17 mouse cellular contexts compared by ENCODE assay signal in genomic region chr7:4971710-4972109, GRCm38 (mm10). TPM values are rescaled to one million over a fixed set of nuclear protein-coding genes. Genes with fewer than 3 reads are reported as not detected.
DNase-seq lines count a peak whose midpoint lies in the region; ATAC-seq and TF ChIP-seq lines count a peak whose summit lies in the region.
"Had no signal": no experiment of that assay in that cellular context is flagged by ENCODE, and none has a peak within 500 bp of the region (broad histone marks: within the 10 kb centered on the region; RNA-seq: fewer than 3 reads in every experiment).

No protein-coding gene starts in this region.

- no peaks in the 10 kb centered on the region for H3K9me3 ChIP-seq in kidney, postnatal 0 days (replicated peaks; ENCODE audit: low read length)
- no peaks in the 10 kb centered on the region for H3K9me3 ChIP-seq in heart, embryonic 12.5 days (replicated peaks)
- H3K9me3 ChIP-seq in lung, embryonic 15.5 days = no peaks in the 10 kb centered on the region
- H3K9me3 ChIP-seq: limb, embryonic 15.5 days had no signal

- 0 out of 2 replicates have a peak, but pooled peaks cover 3% of the 10 kb centered on the region for H3K4me1 ChIP-seq in kidney, postnatal 0 days (replicated peaks; ENCODE audit: insufficient read depth, low read length)
- H3K4me1 ChIP-seq in heart, embryonic 12.5 days (replicated peaks) = peaks cover 12% of the 10 kb centered on the region
- H3K4me1 ChIP-seq in lung, embryonic 15.5 days = peaks cover 14% of the 10 kb centered on the region; the same call in 1 of the 2 replicates
- H3K4me1 ChIP-seq: embryonic facial prominence, embryonic 13.5 days; neural tube, embryonic 12.5 days had no signal

- no peak overlapping the region for H3K27ac ChIP-seq in kidney, postnatal 0 days
- H3K27ac ChIP-seq in heart, embryonic 12.5 days (ENCODE audit: poor library complexity, severe bottlenecking) = 0 out of 2 replicates have a peak overlapping the region, but pooled peaks have one; percentile 14
- H3K27ac ChIP-seq in lung, embryonic 15.5 days = peak overlapping the region; percentile 74
- H3K27ac ChIP-seq: embryonic facial prominence, embryonic 13.5 days; limb, embryonic 15.5 days; neural tube, embryonic 12.5 days had no signal

- H3K9ac ChIP-seq in kidney, postnatal 0 days (ENCODE audit: low read depth, low read length) = no peak overlapping the region
- H3K9ac ChIP-seq in heart, embryonic 12.5 days = no peak overlapping the region
- no peak overlapping the region for H3K9ac ChIP-seq in lung, embryonic 15.5 days
- H3K9ac ChIP-seq: embryonic facial prominence, embryonic 13.5 days; limb, embryonic 15.5 days; neural tube, embryonic 12.5 days had no signal

- 25% methylated on average over 7 of the region's 7 CpGs for WGBS in kidney, postnatal 0 days
- WGBS in heart, embryonic 12.5 days = 11% methylated on average over 7 of the region's 7 CpGs
- whole genome bisulfite sequencing in lung, embryonic 15.5 days = 19% methylated on average over 7 of the region's 7 CpGs

- TF ChIP-seq CTCF in kidney, postnatal 0 days (IDR thresholded peaks at IDR 0.05; ENCODE audit: low read depth) = no peak

- DNase-seq in kidney, postnatal 0 days (ENCODE audit: low spot score) = peak; percentile 2
- no peak for DNase-seq in kidney, postnatal 14 days
- no peak for DNase-seq in left cerebral cortex, adult 9 months (ENCODE audit: low spot score in 2 of 2)
- no peak for DNase-seq in right cerebral cortex, postnatal 36 days (ENCODE audit: low spot score in 2 of 2)
- DNase-seq: cerebellum, adult 11-12 months; gastrocnemius, postnatal 10 days; thymus, adult 2 months had no signal

- no peaks in the 10 kb centered on the region for H3K27me3 ChIP-seq in kidney, postnatal 0 days (ENCODE audit: insufficient read depth, low read length)
- H3K27me3 ChIP-seq in heart, embryonic 12.5 days (replicated peaks) = no peaks in the 10 kb centered on the region
- no peaks in the 10 kb centered on the region for H3K27me3 ChIP-seq in lung, embryonic 15.5 days
- H3K27me3 ChIP-seq: embryonic facial prominence, embryonic 13.5 days; limb, embryonic 15.5 days had no signal

- H3K4me2 ChIP-seq in kidney, postnatal 0 days (ENCODE audit: low read length) = no peak overlapping the region
- H3K4me2 ChIP-seq in heart, embryonic 12.5 days = no peak overlapping the region
- H3K4me2 ChIP-seq in lung, embryonic 15.5 days = no peak overlapping the region
- H3K4me2 ChIP-seq: embryonic facial prominence, embryonic 13.5 days; limb, embryonic 15.5 days; neural tube, embryonic 12.5 days had no signal

- H3K36me3 ChIP-seq in kidney, postnatal 0 days (ENCODE audit: insufficient read depth, low read length) = no peaks in the 10 kb centered on the region
- no peaks in the 10 kb centered on the region for H3K36me3 ChIP-seq in heart, embryonic 12.5 days
- no peaks in the 10 kb centered on the region for H3K36me3 ChIP-seq in lung, embryonic 15.5 days
- H3K36me3 ChIP-seq: embryonic facial prominence, embryonic 13.5 days; limb, embryonic 15.5 days; neural tube, embryonic 12.5 days had no signal

- ATAC-seq in kidney, postnatal 0 days (replicated peaks; ENCODE audit: low FRiP score, low read depth) = no peak
- ATAC-seq in heart, embryonic 12.5 days (ENCODE audit: insufficient number of reproducible peaks, low FRiP score) = no peak
- peak; percentile 82 for ATAC-seq in lung, embryonic 15.5 days (ENCODE audit: borderline replicate concordance, extremely low read depth, low FRiP score, low TSS enrichment)
- ATAC-seq in megakaryocyte progenitor cell, adult 5-6 weeks (replicated peaks; ENCODE audit: poor library complexity) = peak; percentile 45; the same call in 1 of the 2 replicates
- ATAC-seq: intestine, embryonic 16.5 days had no signal

- no peak overlapping the region for H3K4me3 ChIP-seq in kidney, postnatal 0 days (replicated peaks; ENCODE audit: low read depth, low read length)
- H3K4me3 ChIP-seq in heart, embryonic 12.5 days = no peak overlapping the region
- no peak overlapping the region for H3K4me3 ChIP-seq in lung, embryonic 15.5 days
- H3K4me3 ChIP-seq: embryonic facial prominence, embryonic 13.5 days; limb, embryonic 15.5 days; neural tube, embryonic 12.5 days had no signal

RNA-seq across cellular contexts. Expression of gene Sbk3, which starts 0.7 kb away (rescaled TPM):
- 0.05 TPM in 1 of 2 replicates, not detected in the other for polyA plus RNA-seq in kidney, postnatal 0 days (2015; fragmentation: Nextera tagmentation; extraction: Ambion mirVana)
- 0.08 and 0.17 TPM in 2 replicates for polyA plus RNA-seq in heart, embryonic 12.5 days (2016; fragmentation: Nextera tagmentation; extraction: Ambion mirVana)
- 0.52 and 0.77 TPM in 2 replicates for polyA plus RNA-seq in lung, embryonic 15.5 days (2015; fragmentation: Nextera tagmentation; extraction: Ambion mirVana)
- total RNA-seq in megakaryocyte progenitor cell, adult 5-6 weeks (2015) = not detected in 2 replicates
- not detected in 2 replicates for total RNA-seq in megakaryocyte progenitor cell, adult 5-6 weeks (2017)
- total RNA-seq: ES-E14 had no signal
- polyA plus RNA-seq: embryonic facial prominence, embryonic 13.5 days; hindbrain, embryonic 11.5 days; intestine, embryonic 16.5 days; kidney, embryonic 16.5 days; limb, embryonic 15.5 days had no signal

RNA-seq across cellular contexts. Expression of gene Sbk2, which starts 7.5 kb away (rescaled TPM):
- polyA plus RNA-seq in kidney, postnatal 0 days (2015; fragmentation: Nextera tagmentation; extraction: Ambion mirVana) = 0.12 and 0.13 TPM in 2 replicates
- polyA plus RNA-seq in heart, embryonic 12.5 days (2016; fragmentation: Nextera tagmentation; extraction: Ambion mirVana) = 2.1 and 2.6 TPM in 2 replicates
- polyA plus RNA-seq in lung, embryonic 15.5 days (2015; fragmentation: Nextera tagmentation; extraction: Ambion mirVana) = 0.39 and 1.2 TPM in 2 replicates
- not detected in 2 replicates for total RNA-seq in megakaryocyte progenitor cell, adult 5-6 weeks (2015)
- not detected in 2 replicates for total RNA-seq in megakaryocyte progenitor cell, adult 5-6 weeks (2017)
- polyA plus RNA-seq: embryonic facial prominence, embryonic 13.5 days had no signal

RNA-seq across cellular contexts. Expression of gene Zfp579, which starts 24.2 kb away (rescaled TPM):
- 21.2 and 21.3 TPM in 2 replicates for polyA plus RNA-seq in kidney, postnatal 0 days (2015; fragmentation: Nextera tagmentation; extraction: Ambion mirVana)
- polyA plus RNA-seq in heart, embryonic 12.5 days (2016; fragmentation: Nextera tagmentation; extraction: Ambion mirVana) = 26.0 and 29.3 TPM in 2 replicates
- 31.5 and 32.0 TPM in 2 replicates for polyA plus RNA-seq in lung, embryonic 15.5 days (2015; fragmentation: Nextera tagmentation; extraction: Ambion mirVana)
- 11.1 and 14.3 TPM in 2 replicates for total RNA-seq in megakaryocyte progenitor cell, adult 5-6 weeks (2015)
- 2.7 and 4.2 TPM in 2 replicates for total RNA-seq in megakaryocyte progenitor cell, adult 5-6 weeks (2017)

RNA-seq across cellular contexts. Expression of gene Zfp524, which starts 42.5 kb away (rescaled TPM):
- polyA plus RNA-seq in kidney, postnatal 0 days (2015; fragmentation: Nextera tagmentation; extraction: Ambion mirVana) = 12.8 and 14.1 TPM in 2 replicates
- 9.8 and 10.4 TPM in 2 replicates for polyA plus RNA-seq in heart, embryonic 12.5 days (2016; fragmentation: Nextera tagmentation; extraction: Ambion mirVana)
- 15.8 TPM in 2 replicates for polyA plus RNA-seq in lung, embryonic 15.5 days (2015; fragmentation: Nextera tagmentation; extraction: Ambion mirVana)
- 11.0 and 13.0 TPM in 2 replicates for total RNA-seq in megakaryocyte progenitor cell, adult 5-6 weeks (2015)
- total RNA-seq in megakaryocyte progenitor cell, adult 5-6 weeks (2017) = 5.5 and 7.4 TPM in 2 replicates

RNA-seq across cellular contexts. Expression of gene Fiz1, which starts 42.8 kb away (rescaled TPM):
- 30.4 and 31.8 TPM in 2 replicates for polyA plus RNA-seq in kidney, postnatal 0 days (2015; fragmentation: Nextera tagmentation; extraction: Ambion mirVana)
- polyA plus RNA-seq in heart, embryonic 12.5 days (2016; fragmentation: Nextera tagmentation; extraction: Ambion mirVana) = 28.9 and 31.2 TPM in 2 replicates
- polyA plus RNA-seq in lung, embryonic 15.5 days (2015; fragmentation: Nextera tagmentation; extraction: Ambion mirVana) = 45.5 and 47.3 TPM in 2 replicates
- 35.6 and 39.2 TPM in 2 replicates for total RNA-seq in megakaryocyte progenitor cell, adult 5-6 weeks (2015)
- 17.7 and 24.0 TPM in 2 replicates for total RNA-seq in megakaryocyte progenitor cell, adult 5-6 weeks (2017)

Comparison
In these comparisons a context has a peak if more than half of its experiments do, and no peak if none do; other contexts are left out.
1. ATAC-seq: peak in lung, embryonic 15.5 days (single experiment) and megakaryocyte progenitor cell, adult 5-6 weeks (single experiment); none in kidney, postnatal 0 days (single experiment) and heart, embryonic 12.5 days (single experiment).